Mouse (Mus musculus): ENCODE measurements around the gene Rptor.

GRCm38 (mm10) chr11:119694146-119694860 is 91.6 kb downstream of the Rptor start:
- no peak for TF ChIP-seq CTCF (IDR thresholded peaks at IDR 0.05; ENCODE audit: low read depth)
- TF ChIP-seq EP300 (IDR thresholded peaks at IDR 0.05; ENCODE audit: low read depth): no peak

Measured in liver, postnatal 0 days (tissue).